Mouse (Mus musculus) limb, embryonic 13.5 days (tissue): ENCODE measurements around the gene Gatd1. TPM values are rescaled to one million over a fixed set of nuclear protein-coding genes. Genes with fewer than 3 reads are reported as not detected.
A peak's percentile ranks its signal among the peaks of the same experiment; 100 is the strongest.

Experiments
- ATAC-seq: fragments of 200-750 bp; cut with Nextera tagmentation; 2 replicates; pipeline ENCODE4 v1.8.0; 2017; ENCODE audit warnings: low read depth, moderate number of reproducible peaks, moderate TSS enrichment; ENCODE audit not compliant: low FRiP score
- H3K27ac ChIP-seq: fragments of 300-500 bp; sonication (generic); 2 replicates; pipeline ENCODE4 v1.5.1; 2015; ENCODE audit warnings: inconsistent platforms, mild to moderate bottlenecking, moderate library complexity
- H3K27me3 ChIP-seq: fragments of 300-500 bp; sonication (generic); 2 replicates; pipeline ENCODE4 v1.6.1; 2015; ENCODE audit warnings: mild to moderate bottlenecking, inconsistent platforms
- H3K36me3 ChIP-seq: fragments of 300-500 bp; sonication (generic); 2 replicates; pipeline ENCODE4 v1.6.1; 2015; ENCODE audit warnings: inconsistent platforms, mild to moderate bottlenecking, moderate library complexity
- H3K4me1 ChIP-seq: fragments of 300-500 bp; sonication (generic); 2 replicates; pipeline ENCODE4 v1.6.1; 2015; ENCODE audit warnings: inconsistent platforms
- H3K4me2 ChIP-seq: fragments of 300-500 bp; sonication (generic); replicated peaks from 2 replicates; pipeline ENCODE4 v1.6.1; 2015; ENCODE audit warnings: inconsistent platforms, mild to moderate bottlenecking, moderate library complexity
- H3K4me3 ChIP-seq: fragments of 300-500 bp; sonication (generic); 2 replicates; pipeline ENCODE4 v1.5.1; 2015; ENCODE audit warnings: moderate library complexity, mild to moderate bottlenecking, inconsistent platforms
- H3K9ac ChIP-seq: fragments of 300-500 bp; sonication (generic); 2 replicates; pipeline ENCODE4 v1.6.1; 2015; ENCODE audit warnings: mild to moderate bottlenecking, inconsistent platforms
- H3K9me3 ChIP-seq: fragments of 300-500 bp; sonication (generic); 2 replicates; pipeline ENCODE4 v1.6.1; 2016; ENCODE audit warnings: inconsistent platforms
- WGBS: fragments of 180-500 bp; shearing (Covaris S2); methylation state at CpG from one replicate; pipeline ENCODE4 v1.1.7; 2015; 5-methylcytosine and 5-hydroxymethylcytosine counted together
- polyA plus RNA-seq: library from polyadenylated mRNA; unstranded; fragments of >200 nt; fragmentation: Nextera tagmentation; extraction: Ambion mirVana; gene quantifications from 2 replicates; pipeline ENCODE4 v1.2.1, GENCODE M21; 2015

Gatd1 gene
- polyA plus RNA-seq, 1 experiment from 2014 or later: 73.8 TPM

GRCm38 (mm10) chr7:141392552-141393222 lies 21.2 kb downstream of the Gatd1 start:
- Histone ChIP-seq H3K4me3 (peak overlapping the region; percentile 59), H3K27me3 (0 out of 2 replicates have a peak, but pooled peaks cover 2% of the 10 kb centered on the region), H3K9me3 (no peaks in the 10 kb centered on the region), H3K4me2 (peak overlapping the region; percentile 80), H3K27ac (peak overlapping the region; percentile 4; the same call in 1 of the 2 replicates), H3K36me3 (peaks cover 21% of the 10 kb centered on the region), H3K4me1 (peaks cover 12% of the 10 kb centered on the region), H3K9ac (peak overlapping the region; percentile 75)
- no peak for ATAC-seq
- 38% methylated on average over 9 of the region's 9 CpGs for WGBS

- Histone ChIP-seq H3K9me3 (no peaks in the 10 kb centered on the region), H3K4me2 (peak within 1 kb of the TSS; percentile 80), H3K4me1 (peaks cover 12% of the 10 kb centered on the region), H3K9ac (peak within 1 kb of the TSS; percentile 75), H3K27ac (peak within 1 kb of the TSS; percentile 23; the same call in 1 of the 2 replicates), H3K36me3 (peaks cover 16% of the 10 kb centered on the region), H3K27me3 (0 out of 2 replicates have a peak, but pooled peaks cover 2% of the 10 kb centered on the region), H3K4me3 (peak within 1 kb of the TSS; percentile 59)
- peak; percentile 95 for ATAC-seq
- under 1% methylated on average over 57 of the region's 57 CpGs for WGBS
Measured at GRCm38 (mm10) chr7:141391625-141392551, 22.0 kb downstream of the Gatd1 start, which contains the start of gene Taldo1. Gene Taldo1 (plus strand): TSS chr7:141392199.

GRCm38 (mm10) chr7:141390326-141391259 lies 23.3 kb downstream of the Gatd1 start:
- peak overlapping the region; percentile 80; the same call in 1 of the 2 replicates for H3K4me2 ChIP-seq
- no peak for ATAC-seq
- peaks cover 12% of the 10 kb centered on the region for H3K4me1 ChIP-seq
- H3K9ac ChIP-seq: no peak overlapping the region
- H3K27me3 ChIP-seq: 0 out of 2 replicates have a peak, but pooled peaks cover 2% of the 10 kb centered on the region
- no peak overlapping the region for H3K27ac ChIP-seq
- H3K4me3 ChIP-seq: no peak overlapping the region
- 52% methylated on average over 9 of the region's 9 CpGs for WGBS
- H3K36me3 ChIP-seq: peaks cover 3% of the 10 kb centered on the region; the same call in 1 of the 2 replicates
- no peaks in the 10 kb centered on the region for H3K9me3 ChIP-seq

- no peak for ATAC-seq
Measured at GRCm38 (mm10) chr7:141388487-141389109, 25.3 kb downstream of the Gatd1 start.

GRCm38 (mm10) chr7:141387807-141388486 lies 26.0 kb downstream of the Gatd1 start:
- no peak overlapping the region for H3K4me2 ChIP-seq
- no peak for ATAC-seq
- 48% methylated on average over 2 of the region's 2 CpGs for WGBS

More at GRCm38 (mm10) chr7:141388487-141389109, 25.3 kb downstream of the Gatd1 start:
- H3K36me3 ChIP-seq: no peaks in the 10 kb centered on the region
- no peak overlapping the region for H3K9ac ChIP-seq
- no peak overlapping the region for H3K4me3 ChIP-seq
- H3K27ac ChIP-seq: no peak overlapping the region
- peaks cover 12% of the 10 kb centered on the region for H3K4me1 ChIP-seq
- no peak overlapping the region for H3K4me2 ChIP-seq
- no peaks in the 10 kb centered on the region for H3K9me3 ChIP-seq
- peaks cover 2% of the 10 kb centered on the region; the same call in 1 of the 2 replicates for H3K27me3 ChIP-seq
- 45% methylated on average over 3 of the region's 3 CpGs for WGBS

GRCm38 (mm10) chr7:141381068-141381835 lies 32.7 kb downstream of the Gatd1 start:
- WGBS: 72% methylated on average over 4 of the region's 4 CpGs
- Histone ChIP-seq H3K4me1 (no peaks in the 10 kb centered on the region), H3K9me3 (no peaks in the 10 kb centered on the region), H3K9ac (no peak overlapping the region), H3K36me3 (no peaks in the 10 kb centered on the region), H3K4me3 (no peak overlapping the region), H3K27me3 (no peaks in the 10 kb centered on the region; the same call in 1 of the 2 replicates), H3K4me2 (no peak overlapping the region), H3K27ac (no peak overlapping the region)
- no peak for ATAC-seq

More at GRCm38 (mm10) chr7:141387807-141388486, 26.0 kb downstream of the Gatd1 start:
- peaks cover 9% of the 10 kb centered on the region for H3K4me1 ChIP-seq
- H3K27ac ChIP-seq: no peak overlapping the region
- no peak overlapping the region for H3K9ac ChIP-seq
- H3K27me3 ChIP-seq: peaks cover 2% of the 10 kb centered on the region; the same call in 1 of the 2 replicates
- H3K36me3 ChIP-seq: no peaks in the 10 kb centered on the region
- H3K4me3 ChIP-seq: no peak overlapping the region
- no peaks in the 10 kb centered on the region for H3K9me3 ChIP-seq

GRCm38 (mm10) chr7:141379584-141379983 lies 34.4 kb downstream of the Gatd1 start:
- Histone ChIP-seq H3K9me3 (no peaks in the 10 kb centered on the region), H3K4me1 (no peaks in the 10 kb centered on the region), H3K36me3 (no peaks in the 10 kb centered on the region), H3K27me3 (no peaks in the 10 kb centered on the region; the same call in 1 of the 2 replicates), H3K4me2 (no peak overlapping the region), H3K9ac (no peak overlapping the region), H3K4me3 (no peak overlapping the region), H3K27ac (no peak overlapping the region)
- WGBS: 23% methylated on average over 4 of the region's 4 CpGs
- no peak for ATAC-seq

GRCm38 (mm10) chr7:141374399-141374798 lies 39.5 kb downstream of the Gatd1 start:
- H3K27ac ChIP-seq: no peak overlapping the region
- no peaks in the 10 kb centered on the region for H3K36me3 ChIP-seq
- H3K9me3 ChIP-seq: no peaks in the 10 kb centered on the region
- no peak overlapping the region for H3K4me2 ChIP-seq
- H3K4me1 ChIP-seq: no peaks in the 10 kb centered on the region
- H3K27me3 ChIP-seq: no peaks in the 10 kb centered on the region
- ATAC-seq: no peak
- no peak overlapping the region for H3K9ac ChIP-seq
- H3K4me3 ChIP-seq: no peak overlapping the region

GRCm38 (mm10) chr7:141373611-141374010 lies 40.3 kb downstream of the Gatd1 start:
- Histone ChIP-seq H3K27me3 (no peaks in the 10 kb centered on the region), H3K9me3 (no peaks in the 10 kb centered on the region), H3K4me3 (no peak overlapping the region), H3K9ac (no peak overlapping the region), H3K4me1 (no peaks in the 10 kb centered on the region), H3K27ac (no peak overlapping the region), H3K4me2 (no peak overlapping the region), H3K36me3 (no peaks in the 10 kb centered on the region)
- WGBS: 72% methylated on average over 6 of the region's 6 CpGs
- no peak for ATAC-seq

- Histone ChIP-seq H3K27me3 (no peaks in the 10 kb centered on the region), H3K9me3 (no peaks in the 10 kb centered on the region), H3K9ac (no peak overlapping the region), H3K4me2 (no peak overlapping the region), H3K36me3 (no peaks in the 10 kb centered on the region), H3K4me1 (no peaks in the 10 kb centered on the region), H3K27ac (no peak overlapping the region), H3K4me3 (no peak overlapping the region)
- 54% methylated on average over 6 of the region's 6 CpGs for WGBS
- ATAC-seq: no peak
Measured at GRCm38 (mm10) chr7:141371942-141372595, 41.9 kb downstream of the Gatd1 start.
